Mouse (Mus musculus) kidney, postnatal 0 days (tissue): ENCODE measurements around the gene Olfr1509. TPM values are rescaled to one million over a fixed set of nuclear protein-coding genes. Genes with fewer than 3 reads are reported as not detected.
"Not testable (repeated sequence)": the region's sequence is repeated elsewhere in the genome, so short reads cannot be mapped to it uniquely, and the experiment has no call there.

ENCODE experiments used
- ATAC-seq: fragments of 200-750 bp; cut with Nextera tagmentation; replicated peaks from 2 replicates; pipeline ENCODE4 v1.8.0; 2017; ENCODE audit warnings: low read depth, moderate number of reproducible peaks, moderate TSS enrichment, moderate library complexity; ENCODE audit not compliant: low FRiP score
- DNase-seq: peaks from one replicate; pipeline ENCODE4 v3.0.0-alpha.2; 2016; ENCODE audit warnings: low spot score
- H3K27ac ChIP-seq: fragments of 300-500 bp; sonication (generic); 2 replicates; pipeline ENCODE4 v1.5.1; 2014; ENCODE audit warnings: mild to moderate bottlenecking
- H3K27me3 ChIP-seq: fragments of 300-500 bp; sonication (generic); 2 replicates; pipeline ENCODE4 v1.6.1; 2014; ENCODE audit warnings: low read length, mixed read lengths; ENCODE audit not compliant: insufficient read depth
- H3K36me3 ChIP-seq: fragments of 300-500 bp; sonication (generic); 2 replicates; pipeline ENCODE4 v1.6.1; 2014; ENCODE audit warnings: low read length, mixed read lengths; ENCODE audit not compliant: insufficient read depth
- H3K4me1 ChIP-seq: fragments of 300-500 bp; sonication (generic); replicated peaks from 2 replicates; pipeline ENCODE4 v1.6.1; 2014; ENCODE audit warnings: antibody characterized with exemption, low read length, mixed read lengths; ENCODE audit not compliant: insufficient read depth
- H3K4me2 ChIP-seq: fragments of 300-500 bp; sonication (generic); 2 replicates; pipeline ENCODE4 v1.6.1; 2014; ENCODE audit warnings: mild to moderate bottlenecking, low read length, moderate library complexity, mixed read lengths
- H3K4me3 ChIP-seq: fragments of 300-500 bp; sonication (generic); replicated peaks from 2 replicates; pipeline ENCODE4 v1.5.1; 2014; ENCODE audit warnings: low read depth, low read length
- H3K9ac ChIP-seq: fragments of 300-500 bp; sonication (generic); 2 replicates; pipeline ENCODE4 v1.6.1; 2014; ENCODE audit warnings: low read depth, low read length
- H3K9me3 ChIP-seq: fragments of 300-500 bp; sonication (generic); replicated peaks from 2 replicates; pipeline ENCODE4 v1.6.1; 2016; ENCODE audit warnings: low read length, inconsistent platforms, mixed read lengths
- CTCF ChIP-seq: IDR thresholded peaks from 2 replicates; pipeline ENCODE4 v1.5.1; 2016; ENCODE audit warnings: antibody characterized with exemption, low read depth, mild to moderate bottlenecking, moderate library complexity
- WGBS: fragments of 180-500 bp; shearing (Covaris S2); extraction: QIAGEN DNeasy Blood & Tissue Kit; methylation state at CpG from one replicate; pipeline ENCODE4 v1.1.7; 2014; 5-methylcytosine and 5-hydroxymethylcytosine counted together
- polyA plus RNA-seq: library from polyadenylated mRNA; unstranded; fragments of >200 nt; fragmentation: Nextera tagmentation; extraction: Ambion mirVana; gene quantifications from 2 replicates; pipeline ENCODE4 v1.2.1, GENCODE M21; 2015

The Olfr1509 gene
- not detected in 2 replicates for polyA plus RNA-seq

GRCm38 (mm10) chr14:52442690-52443089, at the start of gene Olfr1509:
Gene Olfr1509, plus strand, starts transcription at chr14:52442990.
- ATAC-seq (no peak), DNase-seq (no peak)
- H3K9me3 ChIP-seq, result no peaks in the 10 kb centered on the region
- no peaks in the 10 kb centered on the region for H3K27me3 ChIP-seq
- H3K4me3 ChIP-seq, result no peak within 1 kb of the TSS
- H3K36me3 ChIP-seq, result no peaks in the 10 kb centered on the region
- H3K9ac ChIP-seq, result no peak within 1 kb of the TSS
- H3K4me2 ChIP-seq, result no peak within 1 kb of the TSS
- TF ChIP-seq CTCF, result no peak
- no peaks in the 10 kb centered on the region for H3K4me1 ChIP-seq
- H3K27ac ChIP-seq, result no peak within 1 kb of the TSS

GRCm38 (mm10) chr14:52397279-52397678, 45.5 kb upstream of the Olfr1509 start, which contains the start of gene Olfr1511:
Gene Olfr1511, minus strand, starts transcription at chr14:52397379.
- Histone ChIP-seq H3K27ac (no peak within 1 kb of the TSS), H3K4me1 (no peaks in the 10 kb centered on the region), H3K9me3 (no peaks in the 10 kb centered on the region), H3K9ac (no peak within 1 kb of the TSS), H3K4me2 (no peak within 1 kb of the TSS), H3K27me3 (no peaks in the 10 kb centered on the region), H3K36me3 (no peaks in the 10 kb centered on the region), H3K4me3 (no peak within 1 kb of the TSS)
- ATAC-seq (no peak), DNase-seq (no peak)
- TF ChIP-seq CTCF, result no peak
- WGBS, result 84% methylated on average over 4 of the region's 4 CpGs

DNA sequence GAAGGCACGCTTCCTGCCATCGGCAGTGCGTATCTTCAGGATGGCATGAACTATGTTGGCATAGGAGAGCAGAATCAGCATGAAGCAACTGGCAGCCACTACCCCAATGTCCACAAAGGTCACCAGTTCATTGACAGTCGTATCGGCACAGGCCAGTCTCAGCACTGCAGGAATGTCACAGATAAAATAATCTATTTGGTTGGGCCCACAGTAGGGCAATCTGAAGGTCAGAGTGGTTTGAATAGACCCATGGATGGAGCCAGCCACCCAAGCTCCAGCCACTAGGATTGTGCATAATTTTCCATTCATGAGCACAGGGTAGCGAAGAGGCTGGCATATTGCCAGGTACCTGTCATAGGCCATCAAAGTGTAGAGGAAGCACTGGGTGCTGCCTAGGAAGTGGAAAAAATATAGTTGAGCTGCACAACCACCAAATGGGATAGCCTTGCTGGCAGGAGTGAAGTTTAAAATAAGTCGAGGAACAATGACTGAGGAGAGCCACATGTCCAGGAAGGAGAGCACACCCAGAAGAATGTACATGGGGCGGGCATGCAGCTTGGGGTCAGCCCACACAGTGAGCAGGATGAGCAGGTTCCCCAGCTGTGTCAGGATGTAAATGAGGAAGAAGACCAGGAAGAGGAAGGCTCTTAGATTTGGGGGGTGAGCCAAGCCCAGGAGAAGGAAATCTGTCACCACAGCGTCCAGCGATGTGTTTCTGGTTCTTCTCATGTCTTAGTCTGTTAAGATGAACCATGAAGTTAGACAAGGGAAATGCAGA, 32.5 kb upstream of the Olfr1509 start:
- not testable (repeated sequence) for H3K36me3 ChIP-seq, H3K27ac ChIP-seq, H3K9me3 ChIP-seq, H3K4me3 ChIP-seq, H3K9ac ChIP-seq, H3K4me2 ChIP-seq, H3K4me1 ChIP-seq, H3K27me3 ChIP-seq, DNase-seq
- 73% methylated on average over 7 of the region's 10 CpGs for WGBS
- peak; percentile 25; the same call in 1 of the 2 replicates for ATAC-seq

GRCm38 (mm10) chr14:52414273-52414672, 28.5 kb upstream of the Olfr1509 start, which contains the start of gene Olfr1510:
Gene Olfr1510, minus strand, starts transcription at chr14:52414373.
- Histone ChIP-seq H3K9ac (no peak within 1 kb of the TSS), H3K27ac (no peak within 1 kb of the TSS), H3K9me3 (no peaks in the 10 kb centered on the region), H3K4me3 (no peak within 1 kb of the TSS), H3K4me2 (no peak within 1 kb of the TSS), H3K27me3 (no peaks in the 10 kb centered on the region), H3K4me1 (no peaks in the 10 kb centered on the region), H3K36me3 (no peaks in the 10 kb centered on the region)
- DNase-seq, result no peak
- no peak for ATAC-seq
- no peak for TF ChIP-seq CTCF
- WGBS, result 87% methylated on average over 3 of the region's 3 CpGs

DNA sequence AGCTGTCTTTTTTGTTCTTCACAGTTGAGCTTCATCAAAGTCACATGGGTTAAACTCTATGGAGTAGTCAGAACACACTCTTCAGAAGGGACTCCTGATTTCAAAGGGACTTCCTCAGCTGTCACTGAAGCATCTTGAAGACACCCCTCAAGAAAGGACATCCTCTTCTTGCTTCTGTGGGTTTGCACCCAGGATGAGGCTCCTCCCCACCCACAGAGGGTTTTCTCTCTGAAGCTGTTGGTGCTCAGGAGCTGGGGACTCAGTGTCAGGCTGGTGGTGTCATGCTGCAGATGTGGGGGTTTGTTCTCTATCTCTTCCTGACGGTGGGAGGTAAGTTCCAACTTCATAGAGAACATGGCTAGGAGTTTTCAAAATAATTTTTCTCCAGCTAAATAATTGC, 15.1 kb upstream of the Olfr1509 start:
- no peak for TF ChIP-seq CTCF
- no peak overlapping the region for H3K27ac ChIP-seq
- no peak overlapping the region for H3K9ac ChIP-seq
- no peak overlapping the region for H3K4me3 ChIP-seq
- ATAC-seq, result no peak
- DNase-seq, result no peak
- no peaks in the 10 kb centered on the region for H3K9me3 ChIP-seq
- H3K4me1 ChIP-seq, result no peaks in the 10 kb centered on the region
- no peaks in the 10 kb centered on the region for H3K36me3 ChIP-seq
- H3K4me2 ChIP-seq, result no peak overlapping the region
- no peaks in the 10 kb centered on the region for H3K27me3 ChIP-seq
- WGBS, result 86% methylated on average over 1 of the region's 1 CpGs

GRCm38 (mm10) chr14:52451138-52451537, 8.3 kb downstream of the Olfr1509 start:
- Histone ChIP-seq H3K27me3 (no peaks in the 10 kb centered on the region), H3K9ac (no peak overlapping the region), H3K36me3 (no peaks in the 10 kb centered on the region), H3K27ac (no peak overlapping the region), H3K9me3 (no peaks in the 10 kb centered on the region), H3K4me1 (no peaks in the 10 kb centered on the region), H3K4me3 (no peak overlapping the region), H3K4me2 (no peak overlapping the region)
- TF ChIP-seq CTCF, result no peak
- 86% methylated on average over 8 of the region's 8 CpGs for WGBS
- DNase-seq, result no peak
- no peak for ATAC-seq
